Mouse (Mus musculus): ENCODE measurements around the gene Dlst.

DNA sequence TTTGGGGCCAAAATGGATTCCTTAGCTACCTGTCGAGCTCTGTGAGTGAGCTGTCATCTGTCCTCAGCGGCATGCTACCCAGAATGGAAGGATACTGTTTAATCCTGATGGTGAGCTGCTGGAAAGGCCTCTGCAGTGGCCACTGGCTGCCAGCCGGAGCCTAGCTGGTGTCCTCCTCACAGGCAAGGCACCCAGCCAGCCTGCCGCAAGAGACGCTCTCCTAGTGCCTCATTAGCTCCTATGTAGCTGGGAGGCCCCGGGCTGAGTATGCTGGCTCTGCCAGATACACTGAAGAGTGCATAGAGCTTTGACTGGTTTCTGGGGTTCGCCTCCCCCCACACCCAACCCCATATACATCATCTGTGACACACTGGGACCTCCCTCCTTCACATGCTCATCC, 63.4 kb downstream of the Dlst start:
- no peak for TF ChIP-seq CTCF (IDR thresholded peaks at IDR 0.05; ENCODE audit: insufficient read depth, low read length)
- no peak for TF ChIP-seq POLR2A (IDR thresholded peaks at IDR 0.05; ENCODE audit: borderline replicate concordance, extremely low read depth, low read depth, low read length)
